Mouse (Mus musculus): ENCODE data around the gene Ankrd65. TPM values are rescaled to one million over a fixed set of nuclear protein-coding genes. Genes with fewer than 3 reads are reported as not detected.
A peak's percentile ranks its signal among the peaks of the same experiment; 100 is the strongest.
"Not testable (repeated sequence)": the region's sequence is repeated elsewhere in the genome, so short reads cannot be mapped to it uniquely, and the experiment has no call there.

Gene Ankrd65
- polyA plus RNA-seq, 1 experiment from 2014 or later, result 0.32 TPM

GRCm38 (mm10) chr4:155785246-155785645 is 5.0 kb upstream of the Ankrd65 start:
- Histone ChIP-seq H3K27ac (ENCODE audit: low read length) (no peak overlapping the region), H3K4me1 (ENCODE audit: insufficient read depth, low read length) (peaks cover 15% of the 10 kb centered on the region), H3K9me3 (ENCODE audit: low read length) (no peaks in the 10 kb centered on the region), H3K36me3 (ENCODE audit: insufficient read depth, low read length) (no peaks in the 10 kb centered on the region), H3K9ac (replicated peaks; ENCODE audit: low read length) (no peak overlapping the region), H3K27me3 (ENCODE audit: insufficient read depth, low read length) (no peaks in the 10 kb centered on the region), H3K4me2 (replicated peaks; ENCODE audit: low read depth, low read length) (no peak overlapping the region), H3K4me3 (ENCODE audit: low read length) (no peak overlapping the region)
- 81% methylated on average over 10 of the region's 10 CpGs for WGBS
- ATAC-seq (ENCODE audit: low FRiP score, low TSS enrichment), result no peak

DNA sequence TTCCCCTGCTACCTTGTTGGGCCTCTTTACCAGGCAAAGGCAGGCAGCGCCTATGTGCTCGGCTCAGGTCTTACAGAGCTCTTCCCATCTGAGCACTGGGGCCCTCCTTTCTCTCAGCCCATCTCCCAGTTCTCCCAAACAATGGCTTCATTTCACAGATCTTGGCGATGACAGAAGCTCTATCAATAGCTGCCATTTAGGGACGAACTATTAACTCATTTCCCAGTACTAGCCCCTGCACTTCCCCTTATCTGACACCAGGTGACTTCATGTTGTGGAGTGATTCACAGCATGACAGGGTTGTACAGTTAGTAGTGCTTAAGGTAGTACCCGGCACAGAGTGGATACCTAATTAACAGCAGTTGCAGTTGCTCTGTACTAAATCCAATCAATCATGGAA is 4.4 kb upstream of the Ankrd65 start, which contains the start of gene Tmem88b:
Gene Tmem88b (minus strand): TSS at position 56 of the 400 bp plus-strand sequence.
- Histone ChIP-seq H3K9me3 (ENCODE audit: low read length) (no peaks in the 10 kb centered on the region), H3K4me2 (replicated peaks; ENCODE audit: low read depth, low read length) (peak within 1 kb of the TSS; percentile 75), H3K9ac (replicated peaks; ENCODE audit: low read length) (peak within 1 kb of the TSS; percentile 80), H3K27me3 (ENCODE audit: insufficient read depth, low read length) (no peaks in the 10 kb centered on the region), H3K4me1 (ENCODE audit: insufficient read depth, low read length) (peaks cover 15% of the 10 kb centered on the region), H3K36me3 (ENCODE audit: insufficient read depth, low read length) (no peaks in the 10 kb centered on the region), H3K27ac (ENCODE audit: low read length) (no peak within 1 kb of the TSS), H3K4me3 (ENCODE audit: low read length) (peak within 1 kb of the TSS; percentile 56)
- ATAC-seq (ENCODE audit: low FRiP score, low TSS enrichment), result no peak
- 72% methylated on average over 5 of the region's 5 CpGs for WGBS

GRCm38 (mm10) chr4:155788300-155788699 is 1.9 kb upstream of the Ankrd65 start:
- 90% methylated on average over 3 of the region's 3 CpGs for WGBS
- ATAC-seq (ENCODE audit: low FRiP score, low TSS enrichment), result no peak
- H3K27me3 ChIP-seq (ENCODE audit: insufficient read depth, low read length), result no peaks in the 10 kb centered on the region
- H3K9ac ChIP-seq (replicated peaks; ENCODE audit: low read length), result no peak overlapping the region
- H3K36me3 ChIP-seq (ENCODE audit: insufficient read depth, low read length), result no peaks in the 10 kb centered on the region
- H3K4me3 ChIP-seq (ENCODE audit: low read length), result no peak overlapping the region
- peaks cover 24% of the 10 kb centered on the region for H3K4me1 ChIP-seq (ENCODE audit: insufficient read depth, low read length)
- H3K4me2 ChIP-seq (replicated peaks; ENCODE audit: low read depth, low read length), result no peak overlapping the region
- no peak overlapping the region for H3K27ac ChIP-seq (ENCODE audit: low read length)
- H3K9me3 ChIP-seq (ENCODE audit: low read length), result no peaks in the 10 kb centered on the region

DNA sequence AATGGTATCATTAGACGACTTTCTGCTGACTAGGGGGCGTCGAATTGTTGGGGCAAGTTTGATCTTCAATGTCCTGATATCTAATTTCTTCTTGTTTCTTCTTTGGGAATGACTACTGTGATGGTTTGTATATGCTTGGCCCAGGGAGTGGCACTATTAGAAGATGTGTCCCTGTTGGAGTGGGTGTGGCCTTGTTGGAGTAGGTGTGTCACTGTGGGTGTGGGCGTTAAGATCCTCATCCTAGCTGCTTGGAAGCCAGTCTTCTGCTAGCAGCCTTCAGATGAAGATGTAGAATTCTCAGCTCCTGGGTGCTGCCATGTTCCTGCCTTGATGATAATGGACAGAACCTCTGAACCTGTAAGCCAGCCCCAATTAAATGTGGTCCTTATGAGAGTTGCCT is 1.4 kb upstream of the Ankrd65 start:
- not testable (repeated sequence) for H3K36me3 ChIP-seq (ENCODE audit: insufficient read depth, low read length); H3K9me3 ChIP-seq (ENCODE audit: low read length); ATAC-seq (ENCODE audit: low FRiP score, low TSS enrichment); H3K27ac ChIP-seq (ENCODE audit: low read length); H3K9ac ChIP-seq (replicated peaks; ENCODE audit: low read length); H3K4me3 ChIP-seq (ENCODE audit: low read length); H3K4me2 ChIP-seq (replicated peaks; ENCODE audit: low read depth, low read length); H3K27me3 ChIP-seq (ENCODE audit: insufficient read depth, low read length)
- 77% methylated on average over 4 of the region's 4 CpGs for WGBS
- peaks cover 21% of the 10 kb centered on the region for H3K4me1 ChIP-seq (ENCODE audit: insufficient read depth, low read length)

- H3K4me3 ChIP-seq (ENCODE audit: low read length), result no peak overlapping the region
- peak overlapping the region; percentile 65 for H3K27ac ChIP-seq (ENCODE audit: low read length)
- ATAC-seq (ENCODE audit: low FRiP score, low TSS enrichment), result peak; percentile 70
- no peak overlapping the region for H3K4me2 ChIP-seq (replicated peaks; ENCODE audit: low read depth, low read length)
- WGBS, result 38% methylated on average over 3 of the region's 3 CpGs
- H3K4me1 ChIP-seq (ENCODE audit: insufficient read depth, low read length), result peaks cover 17% of the 10 kb centered on the region
- H3K9me3 ChIP-seq (ENCODE audit: low read length), result no peaks in the 10 kb centered on the region
- no peaks in the 10 kb centered on the region for H3K27me3 ChIP-seq (ENCODE audit: insufficient read depth, low read length)
- H3K9ac ChIP-seq (replicated peaks; ENCODE audit: low read length), result no peak overlapping the region
- no peaks in the 10 kb centered on the region for H3K36me3 ChIP-seq (ENCODE audit: insufficient read depth, low read length)
Measured at GRCm38 (mm10) chr4:155790650-155791161, 467 bp downstream of the Ankrd65 start.

- Histone ChIP-seq H3K27me3 (ENCODE audit: insufficient read depth, low read length) (no peaks in the 10 kb centered on the region), H3K4me2 (replicated peaks; ENCODE audit: low read depth, low read length) (peak overlapping the region; percentile 38), H3K4me1 (ENCODE audit: insufficient read depth, low read length) (peaks cover 17% of the 10 kb centered on the region), H3K4me3 (ENCODE audit: low read length) (no peak overlapping the region), H3K9me3 (ENCODE audit: low read length) (no peaks in the 10 kb centered on the region), H3K27ac (ENCODE audit: low read length) (peak overlapping the region; percentile 65), H3K36me3 (ENCODE audit: insufficient read depth, low read length) (no peaks in the 10 kb centered on the region), H3K9ac (replicated peaks; ENCODE audit: low read length) (peak overlapping the region; percentile 31; the same call in 1 of the 2 replicates)
- 41% methylated on average over 24 of the region's 24 CpGs for WGBS
- ATAC-seq (ENCODE audit: low FRiP score, low TSS enrichment), result peak; percentile 67
Measured at GRCm38 (mm10) chr4:155791240-155791933, 1.1 kb downstream of the Ankrd65 start.

DNA sequence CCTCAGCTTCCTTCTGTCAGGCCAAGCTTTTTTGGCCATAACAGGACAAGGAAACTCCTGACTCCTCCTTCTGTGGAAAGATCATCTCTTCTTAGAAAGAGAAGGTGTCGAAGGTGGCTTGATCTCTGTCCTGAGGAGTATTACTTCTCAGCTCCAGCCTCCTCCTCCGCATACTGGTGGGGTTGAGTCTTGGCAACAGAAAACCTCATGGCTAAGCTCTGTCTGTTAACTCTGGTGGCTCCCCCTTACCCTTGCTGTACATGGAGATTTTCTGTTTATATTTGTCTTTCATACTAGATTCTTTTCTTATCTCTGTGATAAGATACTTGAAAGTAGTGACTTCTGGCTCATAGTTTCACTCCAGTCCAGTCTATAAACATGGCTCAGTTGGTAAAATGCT is 3.5 kb downstream of the Ankrd65 start:
- ATAC-seq (ENCODE audit: low FRiP score, low TSS enrichment), result no peak
- 53% methylated on average over 2 of the region's 2 CpGs for WGBS
- no peak overlapping the region for H3K4me2 ChIP-seq (replicated peaks; ENCODE audit: low read depth, low read length)

DNA sequence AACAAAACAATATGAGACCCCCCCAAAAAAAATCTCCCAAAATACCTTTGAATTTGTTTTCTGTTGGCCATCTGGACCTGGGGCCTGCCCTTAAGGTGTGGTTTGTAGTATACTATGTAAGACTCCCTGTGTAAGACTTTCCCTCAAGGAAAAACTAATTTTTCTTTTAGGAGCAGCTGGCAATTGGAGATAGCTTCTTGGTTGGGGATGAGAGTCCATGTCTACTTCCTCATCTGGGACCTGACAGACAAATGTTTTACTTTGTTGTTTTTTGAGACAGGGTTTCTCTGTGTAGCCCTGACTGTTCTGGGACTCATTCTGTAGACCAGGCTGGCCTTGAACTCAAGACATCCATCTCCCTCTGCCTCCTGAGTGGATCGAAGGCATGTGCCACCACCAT is 11.8 kb downstream of the Ankrd65 start:
- Histone ChIP-seq H3K27ac (ENCODE audit: low read length) (no peak overlapping the region), H3K9me3 (ENCODE audit: low read length) (no peaks in the 10 kb centered on the region), H3K27me3 (ENCODE audit: insufficient read depth, low read length) (no peaks in the 10 kb centered on the region), H3K4me1 (ENCODE audit: insufficient read depth, low read length) (peaks cover 20% of the 10 kb centered on the region), H3K36me3 (ENCODE audit: insufficient read depth, low read length) (no peaks in the 10 kb centered on the region; the same call in 1 of the 2 replicates), H3K4me3 (ENCODE audit: low read length) (no peak overlapping the region), H3K4me2 (replicated peaks; ENCODE audit: low read depth, low read length) (no peak overlapping the region), H3K9ac (replicated peaks; ENCODE audit: low read length) (no peak overlapping the region)
- no peak for ATAC-seq (ENCODE audit: low FRiP score, low TSS enrichment)
- 90% methylated on average over 1 of the region's 1 CpGs for WGBS

More for the DNA sequence above, 3.5 kb downstream of the Ankrd65 start:
- Histone ChIP-seq H3K36me3 (ENCODE audit: insufficient read depth, low read length) (no peaks in the 10 kb centered on the region), H3K27ac (ENCODE audit: low read length) (no peak overlapping the region), H3K27me3 (ENCODE audit: insufficient read depth, low read length) (no peaks in the 10 kb centered on the region), H3K9ac (replicated peaks; ENCODE audit: low read length) (no peak overlapping the region), H3K9me3 (ENCODE audit: low read length) (no peaks in the 10 kb centered on the region), H3K4me3 (ENCODE audit: low read length) (no peak overlapping the region), H3K4me1 (ENCODE audit: insufficient read depth, low read length) (peaks cover 17% of the 10 kb centered on the region)

- Histone ChIP-seq H3K27me3 (ENCODE audit: insufficient read depth, low read length) (no peaks in the 10 kb centered on the region), H3K4me2 (replicated peaks; ENCODE audit: low read depth, low read length) (peak within 1 kb of the TSS; percentile 64), H3K27ac (ENCODE audit: low read length) (peak within 1 kb of the TSS; percentile 77), H3K4me3 (ENCODE audit: low read length) (peak within 1 kb of the TSS; percentile 90), H3K9me3 (ENCODE audit: low read length) (no peaks in the 10 kb centered on the region), H3K9ac (replicated peaks; ENCODE audit: low read length) (peak within 1 kb of the TSS; percentile 89), H3K4me1 (ENCODE audit: insufficient read depth, low read length) (peaks cover 20% of the 10 kb centered on the region), H3K36me3 (ENCODE audit: insufficient read depth, low read length) (peaks cover 6% of the 10 kb centered on the region)
- no peak; the same call in 1 of the 2 replicates for ATAC-seq (ENCODE audit: low FRiP score, low TSS enrichment)
- WGBS, result 11% methylated on average over 12 of the region's 12 CpGs
Measured at GRCm38 (mm10) chr4:155802741-155803339, 12.6 kb downstream of the Ankrd65 start, which contains the start of gene Mrpl20. Mrpl20 (plus strand) TSS chr4:155802878.

All from kidney, embryonic 16.5 days (tissue).